Mouse (Mus musculus): ENCODE data around the gene Nostrin.

GRCm38 (mm10) chr2:69149154-69149553 lies 13.6 kb downstream of the Nostrin start:
- TF ChIP-seq CTCF (conservative IDR thresholded peaks at IDR 0.05; ENCODE audit: low read length), result no peak
- no peak for TF ChIP-seq NANOG (IDR thresholded peaks at IDR 0.05; ENCODE audit: borderline replicate concordance, low read length)
